Mouse (Mus musculus): ENCODE results near the gene F3. TPM values are rescaled to one million over a fixed set of nuclear protein-coding genes. Genes with fewer than 3 reads are reported as not detected.

The F3 gene
- polyA plus RNA-seq, 1 experiment from 2014 or later: 22.8 TPM

- 56% methylated on average over 4 of the region's 4 CpGs for WGBS
- TF ChIP-seq CTCF (IDR thresholded peaks at IDR 0.05; ENCODE audit: low read depth): no peak
- Histone ChIP-seq H3K4me3 (replicated peaks; ENCODE audit: low read depth, low read length) (no peak overlapping the region), H3K4me1 (replicated peaks; ENCODE audit: insufficient read depth, low read length) (no peaks in the 10 kb centered on the region), H3K9me3 (replicated peaks; ENCODE audit: low read length) (no peaks in the 10 kb centered on the region), H3K4me2 (ENCODE audit: low read length) (no peak overlapping the region), H3K36me3 (ENCODE audit: insufficient read depth, low read length) (no peaks in the 10 kb centered on the region), H3K9ac (ENCODE audit: low read depth, low read length) (no peak overlapping the region), H3K27ac (peak overlapping the region; percentile 25; the same call in 1 of the 2 replicates), H3K27me3 (ENCODE audit: insufficient read depth, low read length) (no peaks in the 10 kb centered on the region)
- ATAC-seq (replicated peaks; ENCODE audit: low FRiP score, low read depth) (0 out of 2 replicates have a peak, but pooled peaks have one; percentile 43), DNase-seq (ENCODE audit: low spot score) (no peak)
Measured at GRCm38 (mm10) chr3:121684963-121685362, 38.4 kb upstream of the F3 start.

GRCm38 (mm10) chr3:121685985-121686384, 37.4 kb upstream of the F3 start:
- Histone ChIP-seq H3K4me3 (replicated peaks; ENCODE audit: low read depth, low read length) (no peak overlapping the region), H3K9ac (ENCODE audit: low read depth, low read length) (no peak overlapping the region), H3K4me1 (replicated peaks; ENCODE audit: insufficient read depth, low read length) (no peaks in the 10 kb centered on the region), H3K4me2 (ENCODE audit: low read length) (no peak overlapping the region), H3K27ac (no peak overlapping the region), H3K9me3 (replicated peaks; ENCODE audit: low read length) (no peaks in the 10 kb centered on the region), H3K27me3 (ENCODE audit: insufficient read depth, low read length) (no peaks in the 10 kb centered on the region), H3K36me3 (ENCODE audit: insufficient read depth, low read length) (no peaks in the 10 kb centered on the region)
- 75% methylated on average over 1 of the region's 1 CpGs for WGBS
- no peak for TF ChIP-seq CTCF (IDR thresholded peaks at IDR 0.05; ENCODE audit: low read depth)
- ATAC-seq (replicated peaks; ENCODE audit: low FRiP score, low read depth) (no peak), DNase-seq (ENCODE audit: low spot score) (no peak)

- H3K27ac ChIP-seq: no peak overlapping the region
- ATAC-seq (replicated peaks; ENCODE audit: low FRiP score, low read depth) (no peak), DNase-seq (ENCODE audit: low spot score) (no peak)
- H3K9ac ChIP-seq (ENCODE audit: low read depth, low read length): no peak overlapping the region
- H3K4me3 ChIP-seq (replicated peaks; ENCODE audit: low read depth, low read length): no peak overlapping the region
- no peaks in the 10 kb centered on the region for H3K4me1 ChIP-seq (replicated peaks; ENCODE audit: insufficient read depth, low read length)
- no peak overlapping the region for H3K4me2 ChIP-seq (ENCODE audit: low read length)
- TF ChIP-seq CTCF (IDR thresholded peaks at IDR 0.05; ENCODE audit: low read depth): no peak
- 58% methylated on average over 4 of the region's 4 CpGs for WGBS
- no peaks in the 10 kb centered on the region for H3K36me3 ChIP-seq (ENCODE audit: insufficient read depth, low read length)
- H3K27me3 ChIP-seq (ENCODE audit: insufficient read depth, low read length): no peaks in the 10 kb centered on the region
- no peaks in the 10 kb centered on the region for H3K9me3 ChIP-seq (replicated peaks; ENCODE audit: low read length)
Measured at GRCm38 (mm10) chr3:121686408-121686911, 36.9 kb upstream of the F3 start.

GRCm38 (mm10) chr3:121687741-121688140, 35.6 kb upstream of the F3 start:
- WGBS: 87% methylated on average over 3 of the region's 3 CpGs
- no peak for ATAC-seq (replicated peaks; ENCODE audit: low FRiP score, low read depth)

GRCm38 (mm10) chr3:121689029-121689428, 34.3 kb upstream of the F3 start:
- H3K4me2 ChIP-seq (ENCODE audit: low read length): no peak overlapping the region
- DNase-seq (ENCODE audit: low spot score) (no peak), ATAC-seq (replicated peaks; ENCODE audit: low FRiP score, low read depth) (no peak)
- no peak overlapping the region for H3K27ac ChIP-seq
- H3K9ac ChIP-seq (ENCODE audit: low read depth, low read length): no peak overlapping the region
- no peaks in the 10 kb centered on the region for H3K36me3 ChIP-seq (ENCODE audit: insufficient read depth, low read length)
- no peak for TF ChIP-seq CTCF (IDR thresholded peaks at IDR 0.05; ENCODE audit: low read depth)
- no peaks in the 10 kb centered on the region for H3K27me3 ChIP-seq (ENCODE audit: insufficient read depth, low read length)
- no peaks in the 10 kb centered on the region for H3K9me3 ChIP-seq (replicated peaks; ENCODE audit: low read length)
- WGBS: 78% methylated on average over 5 of the region's 5 CpGs
- H3K4me3 ChIP-seq (replicated peaks; ENCODE audit: low read depth, low read length): no peak overlapping the region
- no peaks in the 10 kb centered on the region for H3K4me1 ChIP-seq (replicated peaks; ENCODE audit: insufficient read depth, low read length)

More at GRCm38 (mm10) chr3:121687741-121688140, 35.6 kb upstream of the F3 start:
- no peaks in the 10 kb centered on the region for H3K9me3 ChIP-seq (replicated peaks; ENCODE audit: low read length)
- no peaks in the 10 kb centered on the region for H3K27me3 ChIP-seq (ENCODE audit: insufficient read depth, low read length)
- no peak overlapping the region for H3K4me3 ChIP-seq (replicated peaks; ENCODE audit: low read depth, low read length)
- H3K4me1 ChIP-seq (replicated peaks; ENCODE audit: insufficient read depth, low read length): no peaks in the 10 kb centered on the region
- no peak for TF ChIP-seq CTCF (IDR thresholded peaks at IDR 0.05; ENCODE audit: low read depth)
- no peak overlapping the region for H3K9ac ChIP-seq (ENCODE audit: low read depth, low read length)
- no peak for DNase-seq (ENCODE audit: low spot score)
- no peaks in the 10 kb centered on the region for H3K36me3 ChIP-seq (ENCODE audit: insufficient read depth, low read length)
- H3K27ac ChIP-seq: no peak overlapping the region
- H3K4me2 ChIP-seq (ENCODE audit: low read length): no peak overlapping the region

- TF ChIP-seq CTCF (IDR thresholded peaks at IDR 0.05; ENCODE audit: low read depth): no peak
- ATAC-seq (replicated peaks; ENCODE audit: low FRiP score, low read depth): no peak
- Histone ChIP-seq H3K27ac (no peak overlapping the region), H3K36me3 (ENCODE audit: insufficient read depth, low read length) (no peaks in the 10 kb centered on the region), H3K4me2 (ENCODE audit: low read length) (no peak overlapping the region), H3K4me3 (replicated peaks; ENCODE audit: low read depth, low read length) (no peak overlapping the region), H3K9me3 (replicated peaks; ENCODE audit: low read length) (no peaks in the 10 kb centered on the region), H3K27me3 (ENCODE audit: insufficient read depth, low read length) (no peaks in the 10 kb centered on the region), H3K9ac (ENCODE audit: low read depth, low read length) (no peak overlapping the region), H3K4me1 (replicated peaks; ENCODE audit: insufficient read depth, low read length) (no peaks in the 10 kb centered on the region)
- 85% methylated on average over 3 of the region's 3 CpGs for whole genome bisulfite sequencing
- no peak for DNase-seq (ENCODE audit: low spot score)
Measured at GRCm38 (mm10) chr3:121689697-121690096, 33.6 kb upstream of the F3 start.

Measured in kidney, postnatal 0 days (tissue).